Mouse (Mus musculus) stomach, embryonic 14.5 days (tissue): ENCODE measurements around the gene Slc25a33. TPM values are rescaled to one million over a fixed set of nuclear protein-coding genes. Genes with fewer than 3 reads are reported as not detected.

ENCODE experiments used
- ATAC-seq: fragments of 200-750 bp; cut with Nextera tagmentation; 2 replicates; pipeline ENCODE4 v1.8.0; 2017; ENCODE audit warnings: low read depth, moderate TSS enrichment; ENCODE audit not compliant: insufficient number of reproducible peaks, insufficient read depth, low FRiP score
- H3K27ac ChIP-seq: fragments of 300-500 bp; sonication (generic); 2 replicates; pipeline ENCODE4 v1.5.1; 2014; ENCODE audit warnings: mild to moderate bottlenecking, low read length, moderate library complexity, mixed read lengths
- H3K27me3 ChIP-seq: fragments of 300-500 bp; sonication (generic); 2 replicates; pipeline ENCODE4 v1.6.1; 2014; ENCODE audit warnings: low read length, control low read depth, mixed read lengths; ENCODE audit not compliant: control insufficient read depth, insufficient read depth
- H3K36me3 ChIP-seq: fragments of 300-500 bp; sonication (generic); 2 replicates; pipeline ENCODE4 v1.6.1; 2014; ENCODE audit warnings: mild to moderate bottlenecking, control low read depth, low read length, moderate library complexity, mixed read lengths; ENCODE audit not compliant: control insufficient read depth, insufficient read depth
- H3K4me1 ChIP-seq: fragments of 300-500 bp; sonication (generic); 2 replicates; pipeline ENCODE4 v1.6.1; 2014; ENCODE audit warnings: low read length, control low read depth, mixed read lengths; ENCODE audit not compliant: control insufficient read depth, insufficient read depth
- H3K4me2 ChIP-seq: fragments of 300-500 bp; sonication (generic); replicated peaks from 2 replicates; pipeline ENCODE4 v1.6.1; 2014; ENCODE audit warnings: low read depth, low read length, control low read depth
- H3K4me3 ChIP-seq: fragments of 300-500 bp; sonication (generic); 2 replicates; pipeline ENCODE4 v1.5.1; 2014; ENCODE audit warnings: low read depth, low read length, control low read depth
- H3K9ac ChIP-seq: fragments of 300-500 bp; sonication (generic); replicated peaks from 2 replicates; pipeline ENCODE4 v1.6.1; 2014; ENCODE audit warnings: low read depth, mild to moderate bottlenecking, control low read depth, low read length, moderate library complexity, mixed read lengths
- H3K9me3 ChIP-seq: fragments of 300-500 bp; sonication (generic); 2 replicates; pipeline ENCODE4 v1.6.1; 2016; ENCODE audit warnings: low read depth, low read length, control low read depth; ENCODE audit not compliant: control insufficient read depth
- WGBS: fragments of 180-500 bp; shearing (Covaris S2); extraction: QIAGEN DNeasy Blood & Tissue Kit; methylation state at CpG from one replicate; pipeline ENCODE4 v1.1.7; 2014; 5-methylcytosine and 5-hydroxymethylcytosine counted together
- polyA plus RNA-seq: library from polyadenylated mRNA; unstranded; fragments of >200 nt; fragmentation: Nextera tagmentation; extraction: Ambion mirVana; gene quantifications from 2 replicates; pipeline ENCODE4 v1.2.1, GENCODE M21; 2014

Slc25a33 gene
- polyA plus RNA-seq, 1 experiment from 2014 or later = 9.4 TPM

- no peak overlapping the region for H3K27ac ChIP-seq
- ATAC-seq = no peak
- H3K4me2 ChIP-seq = no peak overlapping the region
- H3K4me3 ChIP-seq = no peak overlapping the region
- WGBS = 75% methylated on average over 9 of the region's 9 CpGs
- peaks cover 13% of the 10 kb centered on the region for H3K4me1 ChIP-seq
- no peaks in the 10 kb centered on the region for H3K9me3 ChIP-seq
- no peak overlapping the region for H3K9ac ChIP-seq
- H3K36me3 ChIP-seq = no peaks in the 10 kb centered on the region
- H3K27me3 ChIP-seq = no peaks in the 10 kb centered on the region
Measured at GRCm38 (mm10) chr4:149779966-149780365, 5.9 kb upstream of the Slc25a33 start.

- H3K4me2 ChIP-seq = no peak overlapping the region
- no peaks in the 10 kb centered on the region for H3K27me3 ChIP-seq
- H3K9me3 ChIP-seq = no peaks in the 10 kb centered on the region
- no peak overlapping the region for H3K27ac ChIP-seq
- no peak overlapping the region for H3K4me3 ChIP-seq
- no peaks in the 10 kb centered on the region for H3K36me3 ChIP-seq
- H3K4me1 ChIP-seq = peaks cover 21% of the 10 kb centered on the region
- no peak for ATAC-seq
- WGBS = 77% methylated on average over 9 of the region's 9 CpGs
- H3K9ac ChIP-seq = no peak overlapping the region
Measured at GRCm38 (mm10) chr4:149777126-149777525, 3.0 kb upstream of the Slc25a33 start.

- H3K9me3 ChIP-seq = no peaks in the 10 kb centered on the region
- no peaks in the 10 kb centered on the region for H3K27me3 ChIP-seq
- peak; percentile 29 for ATAC-seq
- peaks cover 19% of the 10 kb centered on the region for H3K4me1 ChIP-seq
- H3K9ac ChIP-seq = no peak overlapping the region
- peak overlapping the region; percentile 27 for H3K27ac ChIP-seq
- no peak overlapping the region for H3K4me3 ChIP-seq
- WGBS = 21% methylated on average over 8 of the region's 8 CpGs
- no peak overlapping the region for H3K4me2 ChIP-seq
- no peaks in the 10 kb centered on the region for H3K36me3 ChIP-seq
Measured at GRCm38 (mm10) chr4:149775760-149776362, 1.8 kb upstream of the Slc25a33 start.

GRCm38 (mm10) chr4:149775330-149775729 lies 1.3 kb upstream of the Slc25a33 start:
- Histone ChIP-seq H3K9ac (no peak overlapping the region), H3K4me2 (no peak overlapping the region), H3K9me3 (no peaks in the 10 kb centered on the region), H3K36me3 (no peaks in the 10 kb centered on the region), H3K27me3 (no peaks in the 10 kb centered on the region), H3K4me1 (peaks cover 14% of the 10 kb centered on the region), H3K27ac (no peak overlapping the region), H3K4me3 (no peak overlapping the region)
- ATAC-seq = no peak
- WGBS = 63% methylated on average over 7 of the region's 7 CpGs

GRCm38 (mm10) chr4:149773408-149774093 lies 526 bp downstream of the Slc25a33 start:
- whole genome bisulfite sequencing = under 1% methylated on average over 64 of the region's 65 CpGs
- 0 out of 2 replicates have a peak, but pooled peaks have one; percentile 30 for ATAC-seq

GRCm38 (mm10) chr4:149772394-149772793 lies 1.7 kb downstream of the Slc25a33 start:
- Histone ChIP-seq H3K9ac (no peak overlapping the region), H3K9me3 (no peaks in the 10 kb centered on the region), H3K27me3 (no peaks in the 10 kb centered on the region), H3K4me2 (no peak overlapping the region), H3K4me1 (peaks cover 12% of the 10 kb centered on the region; the same call in 1 of the 2 replicates), H3K36me3 (no peaks in the 10 kb centered on the region), H3K4me3 (no peak overlapping the region), H3K27ac (no peak overlapping the region)
- ATAC-seq = no peak
- 39% methylated on average over 2 of the region's 2 CpGs for WGBS

More at GRCm38 (mm10) chr4:149773408-149774093, 526 bp downstream of the Slc25a33 start:
- Histone ChIP-seq H3K9me3 (no peaks in the 10 kb centered on the region), H3K4me2 (peak overlapping the region; percentile 99), H3K27ac (peak overlapping the region; percentile 33; the same call in 1 of the 2 replicates), H3K27me3 (no peaks in the 10 kb centered on the region), H3K9ac (peak overlapping the region; percentile 83), H3K4me3 (peak overlapping the region; percentile 77), H3K4me1 (peaks cover 12% of the 10 kb centered on the region; the same call in 1 of the 2 replicates), H3K36me3 (no peaks in the 10 kb centered on the region)

- WGBS = 91% methylated on average over 5 of the region's 5 CpGs
- no peaks in the 10 kb centered on the region for H3K27me3 ChIP-seq
- H3K4me1 ChIP-seq = no peaks in the 10 kb centered on the region
- H3K4me3 ChIP-seq = no peak overlapping the region
- no peak overlapping the region for H3K27ac ChIP-seq
- ATAC-seq = no peak
- no peaks in the 10 kb centered on the region for H3K9me3 ChIP-seq
- no peaks in the 10 kb centered on the region; the same call in 1 of the 2 replicates for H3K36me3 ChIP-seq
- H3K9ac ChIP-seq = no peak overlapping the region
- no peak overlapping the region for H3K4me2 ChIP-seq
Measured at GRCm38 (mm10) chr4:149765201-149765600, 8.9 kb downstream of the Slc25a33 start.

GRCm38 (mm10) chr4:149763335-149763734 lies 10.7 kb downstream of the Slc25a33 start:
- Histone ChIP-seq H3K9me3 (no peaks in the 10 kb centered on the region), H3K36me3 (no peaks in the 10 kb centered on the region; the same call in 1 of the 2 replicates), H3K27me3 (no peaks in the 10 kb centered on the region), H3K4me1 (0 out of 2 replicates have a peak, but pooled peaks cover 4% of the 10 kb centered on the region), H3K9ac (no peak overlapping the region), H3K4me2 (no peak overlapping the region), H3K27ac (no peak overlapping the region), H3K4me3 (no peak overlapping the region)
- ATAC-seq = no peak
- 79% methylated on average over 2 of the region's 2 CpGs for WGBS
